Mouse (Mus musculus): ENCODE results near the gene Sstr3. TPM values are rescaled to one million over a fixed set of nuclear protein-coding genes. Genes with fewer than 3 reads are reported as not detected.

Gene Sstr3
- total and polyA plus RNA-seq, 2 experiments from 2014 or later = 1.0 to 4.0 TPM

- Histone ChIP-seq H3K9me3 (ENCODE audit: low read length) (no peaks in the 10 kb centered on the region), H3K36me3 (ENCODE audit: insufficient read depth, low read length) (no peaks in the 10 kb centered on the region), H3K27ac (no peak overlapping the region), H3K4me2 (ENCODE audit: low read depth, low read length) (no peak overlapping the region), H3K27me3 (ENCODE audit: insufficient read depth, low read length) (no peaks in the 10 kb centered on the region), H3K9ac (replicated peaks; ENCODE audit: low read length) (no peak overlapping the region), H3K4me1 (ENCODE audit: insufficient read depth, low read length) (no peaks in the 10 kb centered on the region), H3K4me3 (ENCODE audit: low read length) (no peak overlapping the region)
- DNase-seq (ENCODE audit: low spot score) = no peak
- ATAC-seq = no peak
- TF ChIP-seq CTCF (IDR thresholded peaks at IDR 0.05; ENCODE audit: low read depth) = no peak
- WGBS = 93% methylated on average over 4 of the region's 4 CpGs
Measured at GRCm38 (mm10) chr15:78588900-78589299, 44.4 kb upstream of the Sstr3 start.

GRCm38 (mm10) chr15:78588049-78588448, 43.6 kb upstream of the Sstr3 start:
- ATAC-seq (no peak), DNase-seq (ENCODE audit: low spot score) (no peak)
- 88% methylated on average over 4 of the region's 4 CpGs for WGBS
- no peak overlapping the region for H3K4me3 ChIP-seq (ENCODE audit: low read length)
- TF ChIP-seq CTCF (IDR thresholded peaks at IDR 0.05; ENCODE audit: low read depth) = no peak
- no peaks in the 10 kb centered on the region for H3K36me3 ChIP-seq (ENCODE audit: insufficient read depth, low read length)
- no peaks in the 10 kb centered on the region for H3K9me3 ChIP-seq (ENCODE audit: low read length)
- no peak overlapping the region for H3K4me2 ChIP-seq (ENCODE audit: low read depth, low read length)
- H3K4me1 ChIP-seq (ENCODE audit: insufficient read depth, low read length) = no peaks in the 10 kb centered on the region
- peak overlapping the region; percentile 41; the same call in 1 of the 2 replicates for H3K27ac ChIP-seq
- no peak overlapping the region for H3K9ac ChIP-seq (replicated peaks; ENCODE audit: low read length)
- H3K27me3 ChIP-seq (ENCODE audit: insufficient read depth, low read length) = no peaks in the 10 kb centered on the region

- Histone ChIP-seq H3K27me3 (ENCODE audit: insufficient read depth, low read length) (no peaks in the 10 kb centered on the region), H3K9ac (replicated peaks; ENCODE audit: low read length) (0 out of 2 replicates have a peak overlapping the region, but pooled peaks have one; percentile 9), H3K36me3 (ENCODE audit: insufficient read depth, low read length) (no peaks in the 10 kb centered on the region), H3K4me2 (ENCODE audit: low read depth, low read length) (no peak overlapping the region), H3K4me1 (ENCODE audit: insufficient read depth, low read length) (no peaks in the 10 kb centered on the region), H3K4me3 (ENCODE audit: low read length) (no peak overlapping the region), H3K9me3 (ENCODE audit: low read length) (no peaks in the 10 kb centered on the region), H3K27ac (peak overlapping the region; percentile 41; the same call in 1 of the 2 replicates)
- peak; percentile 93 for ATAC-seq
- TF ChIP-seq CTCF (IDR thresholded peaks at IDR 0.05; ENCODE audit: low read depth) = peak; percentile 98
- peak; percentile 92 for DNase-seq (ENCODE audit: low spot score)
- 42% methylated on average over 18 of the region's 18 CpGs for WGBS
Measured at GRCm38 (mm10) chr15:78587050-78587994, 42.8 kb upstream of the Sstr3 start.

- Histone ChIP-seq H3K4me3 (ENCODE audit: low read length) (no peak overlapping the region), H3K36me3 (ENCODE audit: insufficient read depth, low read length) (no peaks in the 10 kb centered on the region), H3K27ac (no peak overlapping the region), H3K4me2 (ENCODE audit: low read depth, low read length) (no peak overlapping the region), H3K9me3 (ENCODE audit: low read length) (no peaks in the 10 kb centered on the region), H3K9ac (replicated peaks; ENCODE audit: low read length) (no peak overlapping the region), H3K4me1 (ENCODE audit: insufficient read depth, low read length) (peaks cover 7% of the 10 kb centered on the region; the same call in 1 of the 2 replicates), H3K27me3 (ENCODE audit: insufficient read depth, low read length) (no peaks in the 10 kb centered on the region)
- ATAC-seq (no peak), DNase-seq (ENCODE audit: low spot score) (no peak)
- WGBS = 92% methylated on average over 7 of the region's 7 CpGs
- TF ChIP-seq CTCF (IDR thresholded peaks at IDR 0.05; ENCODE audit: low read depth) = no peak
Measured at GRCm38 (mm10) chr15:78585404-78585803, 40.9 kb upstream of the Sstr3 start.

- Histone ChIP-seq H3K27ac (no peak overlapping the region), H3K4me2 (ENCODE audit: low read depth, low read length) (no peak overlapping the region), H3K36me3 (ENCODE audit: insufficient read depth, low read length) (no peaks in the 10 kb centered on the region), H3K4me3 (ENCODE audit: low read length) (no peak overlapping the region), H3K27me3 (ENCODE audit: insufficient read depth, low read length) (no peaks in the 10 kb centered on the region), H3K4me1 (ENCODE audit: insufficient read depth, low read length) (peaks cover 12% of the 10 kb centered on the region; the same call in 1 of the 2 replicates), H3K9me3 (ENCODE audit: low read length) (no peaks in the 10 kb centered on the region), H3K9ac (replicated peaks; ENCODE audit: low read length) (no peak overlapping the region)
- WGBS = 20% methylated on average over 11 of the region's 11 CpGs
- ATAC-seq (no peak), DNase-seq (ENCODE audit: low spot score) (no peak)
- TF ChIP-seq CTCF (IDR thresholded peaks at IDR 0.05; ENCODE audit: low read depth) = no peak
Measured at GRCm38 (mm10) chr15:78583352-78583751, 38.9 kb upstream of the Sstr3 start.

GRCm38 (mm10) chr15:78576284-78576810, 31.9 kb upstream of the Sstr3 start:
- Histone ChIP-seq H3K9me3 (ENCODE audit: low read length) (no peaks in the 10 kb centered on the region), H3K4me1 (ENCODE audit: insufficient read depth, low read length) (peaks cover 11% of the 10 kb centered on the region; the same call in 1 of the 2 replicates), H3K9ac (replicated peaks; ENCODE audit: low read length) (no peak overlapping the region), H3K27ac (no peak overlapping the region), H3K36me3 (ENCODE audit: insufficient read depth, low read length) (no peaks in the 10 kb centered on the region), H3K27me3 (ENCODE audit: insufficient read depth, low read length) (no peaks in the 10 kb centered on the region), H3K4me3 (ENCODE audit: low read length) (no peak overlapping the region), H3K4me2 (ENCODE audit: low read depth, low read length) (no peak overlapping the region)
- DNase-seq (ENCODE audit: low spot score) (no peak), ATAC-seq (no peak)
- 42% methylated on average over 4 of the region's 4 CpGs for WGBS
- no peak for TF ChIP-seq CTCF (IDR thresholded peaks at IDR 0.05; ENCODE audit: low read depth)

Measured in hindbrain, postnatal 0 days (tissue).